Mouse (Mus musculus) hindbrain, embryonic 15.5 days (tissue): ENCODE data around the gene Xk. TPM values are rescaled to one million over a fixed set of nuclear protein-coding genes. Genes with fewer than 3 reads are reported as not detected.
A peak's percentile ranks its signal among the peaks of the same experiment; 100 is the strongest.

ENCODE experiments used
- ATAC-seq: fragments of 200-750 bp; cut with Nextera tagmentation; 2 replicates; pipeline ENCODE4 v1.8.0; 2017; ENCODE audit warnings: low read depth, moderate number of reproducible peaks, moderate TSS enrichment; ENCODE audit not compliant: low FRiP score
- H3K27ac ChIP-seq: fragments of 300-500 bp; sonication (generic); replicated peaks from 2 replicates; pipeline ENCODE4 v1.5.1; 2015; ENCODE audit warnings: mild to moderate bottlenecking, inconsistent platforms
- H3K27me3 ChIP-seq: fragments of 300-500 bp; sonication (generic); 2 replicates; pipeline ENCODE4 v1.6.1; 2015; ENCODE audit warnings: control low read depth, inconsistent platforms
- H3K36me3 ChIP-seq: fragments of 300-500 bp; sonication (generic); 2 replicates; pipeline ENCODE4 v1.6.1; 2015; ENCODE audit warnings: control low read depth, inconsistent platforms
- H3K4me1 ChIP-seq: fragments of 300-500 bp; sonication (generic); replicated peaks from 2 replicates; pipeline ENCODE4 v1.6.1; 2015; ENCODE audit warnings: control low read depth, inconsistent platforms
- H3K4me2 ChIP-seq: fragments of 300-500 bp; sonication (generic); 2 replicates; pipeline ENCODE4 v1.6.1; 2015; ENCODE audit warnings: moderate library complexity, mild to moderate bottlenecking, inconsistent platforms
- H3K4me3 ChIP-seq: fragments of 300-500 bp; sonication (generic); 2 replicates; pipeline ENCODE4 v1.5.1; 2015; ENCODE audit warnings: mild to moderate bottlenecking, inconsistent platforms
- H3K9ac ChIP-seq: fragments of 300-500 bp; sonication (generic); 2 replicates; pipeline ENCODE4 v1.6.1; 2015; ENCODE audit warnings: inconsistent platforms
- H3K9me3 ChIP-seq: fragments of 300-500 bp; sonication (generic); 2 replicates; pipeline ENCODE4 v1.6.1; 2016; ENCODE audit warnings: control low read depth, inconsistent platforms
- WGBS: fragments of 180-500 bp; shearing (Covaris S2); methylation state at CpG from one replicate; pipeline ENCODE4 v1.1.7; 2015; 5-methylcytosine and 5-hydroxymethylcytosine counted together
- polyA plus RNA-seq: library from polyadenylated mRNA; unstranded; fragments of >200 nt; fragmentation: Nextera tagmentation; extraction: Ambion mirVana; gene quantifications from 2 replicates; pipeline ENCODE4 v1.2.1, GENCODE M21; 2015

Xk gene
- polyA plus RNA-seq: 4.9 and 5.4 TPM in 2 replicates

- H3K4me3 ChIP-seq: peak within 1 kb of the TSS; percentile 61
- H3K27me3 ChIP-seq: no peaks in the 10 kb centered on the region
- H3K4me1 ChIP-seq: no peaks in the 10 kb centered on the region
- H3K9ac ChIP-seq: peak within 1 kb of the TSS; percentile 59
- H3K9me3 ChIP-seq: no peaks in the 10 kb centered on the region
- ATAC-seq: peak; percentile 92
- peak within 1 kb of the TSS; percentile 56 for H3K4me2 ChIP-seq
- H3K36me3 ChIP-seq: no peaks in the 10 kb centered on the region
- H3K27ac ChIP-seq: peak within 1 kb of the TSS; percentile 71
- 10% methylated on average over 60 of the region's 94 CpGs for WGBS
Observed at GRCm38 (mm10) chrX:9272460-9273361, at the start of gene Xk. TSS of gene Xk (plus strand) at chrX:9272756.

GRCm38 (mm10) chrX:9227105-9227504 is 45.5 kb upstream of the Xk start:
- no peaks in the 10 kb centered on the region for H3K4me1 ChIP-seq
- no peak overlapping the region for H3K4me3 ChIP-seq
- H3K4me2 ChIP-seq: no peak overlapping the region
- H3K9ac ChIP-seq: no peak overlapping the region
- no peaks in the 10 kb centered on the region for H3K27me3 ChIP-seq
- WGBS: 79% methylated on average over 2 of the region's 2 CpGs
- H3K9me3 ChIP-seq: no peaks in the 10 kb centered on the region
- no peak for ATAC-seq
- no peaks in the 10 kb centered on the region for H3K36me3 ChIP-seq
- H3K27ac ChIP-seq: no peak overlapping the region

- Histone ChIP-seq H3K4me2 (no peak overlapping the region), H3K27ac (no peak overlapping the region), H3K9ac (no peak overlapping the region), H3K4me3 (no peak overlapping the region), H3K36me3 (no peaks in the 10 kb centered on the region), H3K4me1 (no peaks in the 10 kb centered on the region), H3K27me3 (no peaks in the 10 kb centered on the region), H3K9me3 (no peaks in the 10 kb centered on the region)
- WGBS: 67% methylated on average over 5 of the region's 5 CpGs
- ATAC-seq: no peak
Observed at GRCm38 (mm10) chrX:9240737-9241591, 31.6 kb upstream of the Xk start.

DNA sequence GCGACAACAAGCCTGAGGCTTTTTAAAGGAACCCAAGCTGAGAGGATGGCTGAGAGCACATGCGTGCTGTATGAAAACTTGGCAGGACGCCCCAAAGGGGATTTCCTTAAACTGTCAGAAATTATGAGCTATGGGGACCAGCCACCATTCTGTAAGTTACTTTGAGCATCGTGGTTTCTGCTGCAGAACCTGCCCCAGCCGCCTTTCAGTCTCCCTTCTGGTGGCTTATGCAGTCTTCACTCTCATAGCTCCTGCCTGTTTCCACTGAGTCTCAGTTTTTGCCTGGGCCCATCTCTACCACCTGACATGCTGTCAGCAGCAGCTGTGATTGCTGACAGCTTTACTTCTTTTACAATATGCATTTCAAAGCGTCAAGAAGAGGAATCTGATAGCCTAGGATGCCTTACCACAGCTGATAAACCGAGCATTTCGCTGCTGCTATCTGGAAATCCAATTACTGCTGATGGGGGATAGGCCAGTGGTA is 29.1 kb upstream of the Xk start:
- no peak overlapping the region for H3K27ac ChIP-seq

DNA sequence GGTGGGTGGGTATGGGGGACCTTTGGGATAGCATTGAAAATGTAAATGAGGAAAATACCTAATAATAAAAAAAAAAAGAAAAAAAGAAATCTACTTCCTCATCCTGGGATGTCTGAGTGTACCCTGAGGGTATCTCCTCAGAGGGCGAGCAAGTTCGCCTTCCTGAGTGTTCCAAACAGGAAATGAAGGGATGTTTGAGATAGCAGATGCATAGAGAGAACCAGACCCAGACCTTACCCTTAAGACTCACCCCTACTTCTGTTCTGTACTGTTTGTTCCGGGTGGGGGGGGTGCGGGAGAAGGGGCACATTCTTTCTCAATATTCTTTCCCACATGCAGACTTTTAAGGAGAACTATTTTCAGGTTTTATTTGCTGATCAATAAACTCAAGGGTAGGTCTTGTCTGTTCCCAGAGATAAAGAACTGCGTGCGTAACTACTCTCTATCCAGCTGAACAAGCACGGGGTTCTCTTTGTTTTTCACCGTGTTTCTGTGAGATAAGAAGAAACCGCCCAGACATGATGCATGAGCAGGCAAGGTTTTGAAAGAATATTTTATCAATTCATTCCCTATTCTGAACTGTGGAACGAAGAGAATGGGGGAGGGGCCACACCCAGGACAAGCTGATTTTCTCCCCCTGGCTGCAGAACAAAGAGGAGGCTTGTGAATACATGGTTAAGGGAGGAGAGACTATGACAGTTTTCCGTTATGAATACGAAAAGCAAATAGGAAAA is 27.8 kb upstream of the Xk start:
- no peak overlapping the region for H3K27ac ChIP-seq
- no peak overlapping the region for H3K9ac ChIP-seq
- H3K4me2 ChIP-seq: no peak overlapping the region
- no peaks in the 10 kb centered on the region for H3K27me3 ChIP-seq
- H3K4me1 ChIP-seq: no peaks in the 10 kb centered on the region
- H3K4me3 ChIP-seq: no peak overlapping the region
- H3K9me3 ChIP-seq: no peaks in the 10 kb centered on the region
- 63% methylated on average over 12 of the region's 12 CpGs for WGBS
- H3K36me3 ChIP-seq: no peaks in the 10 kb centered on the region
- ATAC-seq: peak; percentile 44; the same call in 1 of the 2 replicates

More for the DNA sequence above, 29.1 kb upstream of the Xk start:
- no peak overlapping the region for H3K4me2 ChIP-seq
- H3K9ac ChIP-seq: no peak overlapping the region
- H3K9me3 ChIP-seq: no peaks in the 10 kb centered on the region
- no peaks in the 10 kb centered on the region for H3K27me3 ChIP-seq
- peak; percentile 59 for ATAC-seq
- WGBS: 50% methylated on average over 8 of the region's 8 CpGs
- H3K4me1 ChIP-seq: no peaks in the 10 kb centered on the region
- H3K36me3 ChIP-seq: no peaks in the 10 kb centered on the region
- H3K4me3 ChIP-seq: no peak overlapping the region

GRCm38 (mm10) chrX:9248911-9249310 is 23.6 kb upstream of the Xk start:
- Histone ChIP-seq H3K27me3 (no peaks in the 10 kb centered on the region), H3K4me1 (no peaks in the 10 kb centered on the region), H3K4me2 (no peak overlapping the region), H3K4me3 (no peak overlapping the region), H3K9ac (no peak overlapping the region), H3K9me3 (no peaks in the 10 kb centered on the region), H3K36me3 (no peaks in the 10 kb centered on the region), H3K27ac (no peak overlapping the region)
- no peak for ATAC-seq
- 37% methylated on average over 5 of the region's 5 CpGs for WGBS

- Histone ChIP-seq H3K27ac (no peak overlapping the region), H3K9ac (no peak overlapping the region), H3K36me3 (no peaks in the 10 kb centered on the region), H3K27me3 (no peaks in the 10 kb centered on the region), H3K4me3 (no peak overlapping the region), H3K4me1 (no peaks in the 10 kb centered on the region), H3K4me2 (no peak overlapping the region), H3K9me3 (no peaks in the 10 kb centered on the region)
- no peak for ATAC-seq
- WGBS: 81% methylated on average over 10 of the region's 10 CpGs
Observed at GRCm38 (mm10) chrX:9253990-9254389, 18.6 kb upstream of the Xk start.

- Histone ChIP-seq H3K9ac (no peak overlapping the region), H3K27me3 (no peaks in the 10 kb centered on the region), H3K36me3 (no peaks in the 10 kb centered on the region), H3K4me2 (no peak overlapping the region), H3K27ac (no peak overlapping the region), H3K4me1 (no peaks in the 10 kb centered on the region), H3K4me3 (no peak overlapping the region), H3K9me3 (no peaks in the 10 kb centered on the region)
- ATAC-seq: no peak
- WGBS: 95% methylated on average over 3 of the region's 3 CpGs
Observed at GRCm38 (mm10) chrX:9254901-9255300, 17.7 kb upstream of the Xk start.

- no peak for ATAC-seq
- Histone ChIP-seq H3K4me3 (no peak within 1 kb of the TSS), H3K36me3 (no peaks in the 10 kb centered on the region), H3K4me1 (no peaks in the 10 kb centered on the region), H3K9me3 (no peaks in the 10 kb centered on the region), H3K27me3 (no peaks in the 10 kb centered on the region), H3K9ac (no peak within 1 kb of the TSS), H3K27ac (no peak within 1 kb of the TSS), H3K4me2 (no peak within 1 kb of the TSS)
- WGBS: 82% methylated on average over 5 of the region's 5 CpGs
Observed at GRCm38 (mm10) chrX:9256766-9257165, 15.8 kb upstream of the Xk start, which contains the start of gene Gm14862. TSS of gene Gm14862 (minus strand) at chrX:9256899.

- no peak for ATAC-seq
- no peak overlapping the region for H3K4me3 ChIP-seq
- 96% methylated on average over 7 of the region's 7 CpGs for WGBS
- no peaks in the 10 kb centered on the region for H3K36me3 ChIP-seq
- H3K27me3 ChIP-seq: no peaks in the 10 kb centered on the region
- no peak overlapping the region for H3K27ac ChIP-seq
- no peak overlapping the region for H3K4me2 ChIP-seq
- no peak overlapping the region for H3K9ac ChIP-seq
- H3K4me1 ChIP-seq: no peaks in the 10 kb centered on the region
- H3K9me3 ChIP-seq: no peaks in the 10 kb centered on the region
Observed at GRCm38 (mm10) chrX:9257831-9258230, 14.7 kb upstream of the Xk start.

DNA sequence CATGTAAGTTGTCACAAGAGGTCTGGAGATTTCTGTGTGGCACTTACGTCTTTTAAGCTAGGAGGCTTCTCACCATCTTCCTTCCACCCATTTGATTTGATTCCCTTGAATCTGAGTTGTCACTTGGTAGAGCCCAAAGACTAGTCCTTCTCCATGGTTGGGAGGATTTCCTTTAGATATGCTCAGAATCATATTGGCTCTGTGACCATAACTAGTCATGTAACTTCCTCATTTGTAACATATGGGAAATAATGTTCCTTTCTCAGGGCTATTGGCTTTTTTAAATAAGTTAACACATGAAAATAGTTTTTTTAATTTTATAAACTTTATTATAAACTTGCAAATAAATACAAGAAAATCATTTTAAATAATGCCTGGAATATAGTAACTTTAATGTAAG is 13.3 kb upstream of the Xk start:
- WGBS: 78% methylated on average over 1 of the region's 1 CpGs
- Histone ChIP-seq H3K4me2 (no peak overlapping the region), H3K27me3 (no peaks in the 10 kb centered on the region), H3K4me3 (no peak overlapping the region), H3K9me3 (no peaks in the 10 kb centered on the region), H3K4me1 (no peaks in the 10 kb centered on the region), H3K27ac (no peak overlapping the region), H3K9ac (no peak overlapping the region), H3K36me3 (no peaks in the 10 kb centered on the region)
- ATAC-seq: no peak
